Mouse (Mus musculus): ENCODE results near the gene Tspan4.

- no peak for TF ChIP-seq CTCF (conservative IDR thresholded peaks at IDR 0.05; ENCODE audit: low read length)
- TF ChIP-seq POU5F1 (IDR thresholded peaks at IDR 0.05; ENCODE audit: borderline replicate concordance, low read length) = no peak
Measured at GRCm38 (mm10) chr7:141493729-141494128, 18.7 kb downstream of the Tspan4 start.

Data from E14TG2a.4 (cell line).